Mouse (Mus musculus) thymus, adult 2 months (tissue): Measurements from ENCODE around the gene Angel1.

Experiments used
- CTCF ChIP-seq: fragments of 200-500 bp; IDR thresholded peaks from 2 replicates; pipeline ENCODE4 v1.5.1; 2012; ENCODE audit warnings: mild to moderate bottlenecking, control low read depth, low read length, moderate library complexity, borderline replicate concordance; ENCODE audit not compliant: control insufficient read depth, poor library complexity, insufficient read depth; ENCODE audit errors: extremely low read depth
- POLR2A ChIP-seq: fragments of 200-500 bp; IDR thresholded peaks from 2 replicates; pipeline ENCODE4 v1.6.1; 2012; ENCODE audit warnings: mild to moderate bottlenecking, low read length, control low read depth, moderate library complexity; ENCODE audit not compliant: control insufficient read depth, poor library complexity, insufficient read depth; ENCODE audit errors: extremely low read depth

GRCm38 (mm10) chr12:86767868-86768631 is 41.8 kb upstream of the Angel1 start:
- TF ChIP-seq POLR2A (no peak), CTCF (no peak)
